Mouse (Mus musculus): ENCODE results near the gene Shtn1. TPM values are rescaled to one million over a fixed set of nuclear protein-coding genes. Genes with fewer than 3 reads are reported as not detected.
A peak's percentile ranks its signal among the peaks of the same experiment; 100 is the strongest.

The Shtn1 gene
- polyA plus RNA-seq, 1 experiment from 2014 or later = 1.00 TPM

DNA sequence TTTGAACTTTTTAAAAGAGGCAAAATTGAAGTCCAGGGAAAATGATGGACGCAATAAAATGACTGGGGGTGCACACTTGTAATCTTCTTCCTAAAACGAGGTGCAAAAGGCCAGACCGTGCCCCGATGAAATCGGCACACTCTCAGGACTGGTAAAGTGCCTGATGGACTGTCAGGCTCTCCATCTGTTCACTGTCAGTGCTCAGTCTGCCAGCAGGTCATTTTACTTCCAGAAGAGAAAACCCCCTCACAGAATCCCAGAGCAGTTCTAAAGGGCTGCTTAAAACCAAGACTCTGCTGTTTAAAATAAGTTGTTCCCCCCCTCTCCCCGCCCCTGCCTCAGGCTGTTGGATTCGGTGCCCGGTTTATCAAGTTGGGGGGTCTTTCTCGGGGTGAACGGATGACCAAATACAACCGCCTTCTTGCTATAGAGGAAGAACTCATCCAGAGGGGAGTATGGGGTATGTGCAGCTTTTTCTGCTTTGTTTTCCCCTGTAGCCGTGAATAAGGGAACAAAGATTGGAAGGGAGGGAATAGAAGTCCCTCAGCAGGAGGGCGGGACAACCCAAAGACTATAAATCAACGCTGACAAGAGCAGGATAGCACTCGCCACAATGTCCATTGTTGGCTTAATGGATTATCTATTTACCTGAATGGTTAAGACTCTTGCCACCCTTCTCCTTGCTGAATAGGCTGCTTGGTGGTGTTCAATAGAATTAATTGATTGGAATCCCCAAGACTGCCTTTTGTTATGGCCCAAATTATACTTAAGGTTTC lies 107.0 kb downstream of the Shtn1 start:
- no peak overlapping the region for H3K27ac ChIP-seq
- no peaks in the 10 kb centered on the region for H3K4me1 ChIP-seq (replicated peaks)
- ATAC-seq (replicated peaks; ENCODE audit: insufficient number of reproducible peaks, insufficient read depth, low FRiP score, low read depth) = no peak
- H3K9me3 ChIP-seq (replicated peaks) = no peaks in the 10 kb centered on the region
- no peak overlapping the region for H3K4me3 ChIP-seq
- no peak overlapping the region for H3K4me2 ChIP-seq
- H3K9ac ChIP-seq = no peak overlapping the region
- no peaks in the 10 kb centered on the region for H3K36me3 ChIP-seq
- WGBS = 40% methylated on average over 15 of the region's 15 CpGs
- H3K27me3 ChIP-seq = peaks cover 32% of the 10 kb centered on the region

DNA sequence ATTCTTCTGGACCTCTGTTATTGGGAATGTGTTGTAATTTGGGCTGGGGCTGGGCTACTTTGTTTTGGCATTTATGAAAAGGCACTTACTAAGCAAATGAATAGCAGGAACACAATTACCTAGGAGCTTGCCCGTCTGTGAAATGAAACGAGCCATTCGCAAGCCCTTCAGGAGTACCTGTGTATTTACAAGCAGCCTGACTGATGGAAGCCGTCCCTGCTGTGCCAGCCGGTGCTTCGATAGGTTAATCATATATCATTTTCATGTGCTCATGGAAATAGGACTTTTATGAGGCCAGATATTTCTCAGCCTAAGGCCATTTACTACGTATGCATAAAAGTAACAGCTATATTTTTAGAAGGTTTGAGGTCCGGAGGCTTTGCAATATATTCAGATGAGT lies 112.9 kb downstream of the Shtn1 start:
- Histone ChIP-seq H3K27ac (no peak overlapping the region), H3K9ac (no peak overlapping the region), H3K36me3 (no peaks in the 10 kb centered on the region), H3K4me2 (no peak overlapping the region), H3K4me1 (replicated peaks) (no peaks in the 10 kb centered on the region), H3K4me3 (no peak overlapping the region), H3K9me3 (replicated peaks) (no peaks in the 10 kb centered on the region), H3K27me3 (peaks cover 12% of the 10 kb centered on the region)
- WGBS = 71% methylated on average over 8 of the region's 8 CpGs
- ATAC-seq (replicated peaks; ENCODE audit: insufficient number of reproducible peaks, insufficient read depth, low FRiP score, low read depth) = no peak

DNA sequence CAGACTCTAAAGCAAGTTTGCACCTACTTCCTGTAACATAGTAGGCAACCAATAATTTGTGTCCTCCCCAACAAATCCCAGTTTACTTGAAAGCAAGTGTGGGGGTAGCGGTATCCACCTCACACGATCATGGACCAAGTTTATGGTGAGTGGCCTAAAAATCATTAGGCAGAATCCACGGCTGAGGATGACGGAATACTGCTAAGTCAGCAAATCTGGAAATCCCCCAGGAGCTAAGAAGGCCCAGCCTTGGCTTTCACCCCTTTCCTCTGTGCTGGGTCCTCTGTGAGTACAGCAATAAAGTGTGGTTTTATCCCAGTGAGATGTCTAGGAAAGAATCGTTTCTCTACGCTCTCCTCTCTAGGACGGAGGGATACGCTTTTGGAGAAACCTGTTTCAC lies 121.1 kb downstream of the Shtn1 start:
- no peaks in the 10 kb centered on the region for H3K9me3 ChIP-seq (replicated peaks)
- H3K9ac ChIP-seq = no peak overlapping the region
- H3K27me3 ChIP-seq = peaks cover 36% of the 10 kb centered on the region
- no peaks in the 10 kb centered on the region for H3K36me3 ChIP-seq
- no peak overlapping the region for H3K4me2 ChIP-seq
- H3K4me1 ChIP-seq (replicated peaks) = no peaks in the 10 kb centered on the region
- ATAC-seq (replicated peaks; ENCODE audit: insufficient number of reproducible peaks, insufficient read depth, low FRiP score, low read depth) = no peak
- 82% methylated on average over 8 of the region's 8 CpGs for WGBS
- H3K27ac ChIP-seq = no peak overlapping the region
- no peak overlapping the region for H3K4me3 ChIP-seq

DNA sequence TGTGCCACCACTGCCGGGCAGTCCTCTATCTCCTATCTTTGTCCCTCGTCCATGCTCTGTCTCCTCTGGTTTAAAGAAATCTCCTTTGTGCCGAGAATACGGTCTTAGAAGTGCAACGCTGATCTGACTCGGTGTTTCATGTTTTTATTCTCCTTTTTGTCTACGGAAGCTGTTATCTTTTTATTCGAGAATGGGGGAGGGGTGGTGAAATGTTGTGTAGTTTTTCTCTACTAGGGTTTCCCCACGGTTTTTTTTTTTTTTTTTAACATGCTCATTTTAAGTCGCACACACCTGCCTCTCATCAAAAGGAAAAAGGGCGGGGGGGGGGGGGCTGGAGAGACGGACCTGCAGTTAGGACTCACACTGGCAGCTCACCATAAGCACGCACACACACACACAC lies 123.7 kb downstream of the Shtn1 start:
- Histone ChIP-seq H3K27ac (no peak overlapping the region), H3K4me2 (no peak overlapping the region), H3K4me3 (no peak overlapping the region), H3K9me3 (replicated peaks) (no peaks in the 10 kb centered on the region), H3K9ac (no peak overlapping the region), H3K36me3 (no peaks in the 10 kb centered on the region), H3K4me1 (replicated peaks) (no peaks in the 10 kb centered on the region), H3K27me3 (peaks cover 43% of the 10 kb centered on the region)
- 58% methylated on average over 10 of the region's 13 CpGs for WGBS
- ATAC-seq (replicated peaks; ENCODE audit: insufficient number of reproducible peaks, insufficient read depth, low FRiP score, low read depth) = no peak

DNA sequence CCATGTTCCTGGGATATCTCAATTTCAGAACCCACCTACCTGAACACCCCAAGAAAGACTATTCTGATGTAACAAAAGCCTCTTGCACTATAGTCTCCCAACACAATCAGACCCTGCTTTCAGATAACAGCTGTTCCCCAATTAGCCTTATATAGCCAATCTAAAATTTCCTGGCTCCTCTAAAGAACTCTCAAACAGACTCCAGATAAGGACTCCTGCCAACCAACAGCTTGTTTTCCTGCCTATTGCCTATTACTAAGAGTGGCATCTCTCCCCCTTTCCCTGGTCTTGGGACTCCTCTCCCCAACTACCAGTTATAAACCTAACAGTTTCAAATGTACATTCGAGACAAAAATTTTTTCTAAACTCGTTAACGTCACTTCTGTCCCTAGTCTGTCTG lies 124.4 kb downstream of the Shtn1 start:
- no peak for ATAC-seq (replicated peaks; ENCODE audit: insufficient number of reproducible peaks, insufficient read depth, low FRiP score, low read depth)
- H3K9ac ChIP-seq = no peak overlapping the region
- H3K9me3 ChIP-seq (replicated peaks) = no peaks in the 10 kb centered on the region

DNA sequence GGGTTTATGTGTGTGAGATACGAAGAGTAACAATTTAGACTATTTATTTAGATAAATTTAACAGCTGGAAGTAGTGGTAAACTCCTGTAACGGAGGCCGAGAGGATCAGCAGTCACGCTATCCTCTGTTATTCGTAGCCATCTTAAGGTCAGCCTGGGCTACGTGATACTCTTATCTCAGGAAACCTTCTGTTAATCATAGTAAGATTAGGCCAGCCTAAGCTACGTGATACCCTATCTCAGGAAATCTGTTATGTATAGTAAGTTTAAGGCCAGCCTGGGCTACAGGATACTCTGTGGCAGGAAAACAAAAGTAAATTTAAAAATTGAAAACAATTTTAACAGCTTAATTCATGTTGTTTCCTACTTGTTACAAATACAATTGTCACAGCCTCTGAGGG lies 129.9 kb downstream of the Shtn1 start:
- 69% methylated on average over 7 of the region's 7 CpGs for WGBS
- H3K4me2 ChIP-seq = no peak overlapping the region
- H3K27me3 ChIP-seq = peaks cover 11% of the 10 kb centered on the region
- H3K4me3 ChIP-seq = no peak overlapping the region
- no peak for ATAC-seq (replicated peaks; ENCODE audit: insufficient number of reproducible peaks, insufficient read depth, low FRiP score, low read depth)
- H3K27ac ChIP-seq = no peak overlapping the region
- peaks cover 12% of the 10 kb centered on the region for H3K4me1 ChIP-seq (replicated peaks)
- H3K9ac ChIP-seq = no peak overlapping the region
- no peaks in the 10 kb centered on the region for H3K9me3 ChIP-seq (replicated peaks)
- H3K36me3 ChIP-seq = no peaks in the 10 kb centered on the region

More for the DNA sequence above, 124.4 kb downstream of the Shtn1 start:
- WGBS = 79% methylated on average over 3 of the region's 3 CpGs
- H3K36me3 ChIP-seq = no peaks in the 10 kb centered on the region
- no peaks in the 10 kb centered on the region for H3K4me1 ChIP-seq (replicated peaks)
- peaks cover 43% of the 10 kb centered on the region for H3K27me3 ChIP-seq
- H3K27ac ChIP-seq = no peak overlapping the region
- no peak overlapping the region for H3K4me2 ChIP-seq
- H3K4me3 ChIP-seq = no peak overlapping the region

DNA sequence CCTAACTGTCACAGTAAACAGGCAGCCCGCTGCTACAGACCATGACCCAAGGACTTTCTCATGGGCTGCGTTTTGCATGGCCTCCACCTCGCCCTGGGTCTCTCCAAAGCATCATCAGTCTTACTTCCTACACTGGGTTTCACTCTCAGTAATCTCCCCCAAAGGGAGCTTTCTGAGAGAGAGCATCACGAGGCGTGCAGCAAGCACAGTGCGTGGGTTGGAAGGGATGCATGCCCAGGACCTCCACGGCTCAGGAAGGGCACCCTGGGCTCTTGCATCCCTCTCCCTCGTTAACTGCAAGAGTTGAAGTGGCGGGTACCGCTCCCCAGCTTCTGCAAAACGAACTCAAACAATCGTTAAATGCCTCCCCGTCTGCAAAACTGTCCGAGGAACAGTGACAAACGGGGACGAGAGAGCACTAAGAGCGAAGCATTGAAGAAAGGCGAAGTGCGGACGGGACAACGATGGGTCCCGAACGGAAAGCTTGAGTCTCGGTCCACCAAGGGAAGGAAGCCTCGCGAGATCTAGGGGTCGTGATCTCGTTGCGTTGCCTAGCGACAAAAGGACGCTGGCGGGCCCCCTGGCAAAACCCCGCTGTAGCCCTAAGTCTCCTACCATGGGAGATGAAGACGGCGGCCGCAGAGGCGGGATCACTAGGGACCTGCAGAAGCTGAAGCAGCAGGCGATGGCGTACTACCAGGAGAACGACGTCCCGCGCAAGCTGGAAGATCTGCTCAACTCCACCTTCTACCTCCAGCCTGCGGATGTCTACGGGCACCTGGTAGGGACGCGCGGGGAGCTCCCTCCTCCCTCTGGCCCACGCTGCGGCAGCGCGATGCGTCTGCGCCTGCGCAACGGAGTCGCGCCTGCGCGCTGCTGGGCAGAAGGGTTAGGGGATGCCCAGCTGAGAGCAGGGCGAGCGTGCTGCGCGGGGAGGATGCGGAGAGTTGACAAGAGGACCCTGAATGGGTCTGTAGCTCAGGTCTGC lies 132.8 kb downstream of the Shtn1 start, which contains the start of the genes Eno4 and Hspa12a:
Gene Eno4 (plus strand): TSS at position 585 of the 988 bp plus-strand sequence.
Gene Hspa12a (minus strand): TSS at position 814 of the 988 bp plus-strand sequence.
- Histone ChIP-seq H3K9ac (peak within 1 kb of the TSS; percentile 63), H3K4me3 (peak within 1 kb of the TSS; percentile 67), H3K36me3 (no peaks in the 10 kb centered on the region), H3K27ac (peak within 1 kb of the TSS; percentile 75), H3K9me3 (replicated peaks) (no peaks in the 10 kb centered on the region), H3K4me2 (peak within 1 kb of the TSS; percentile 99), H3K4me1 (replicated peaks) (peaks cover 12% of the 10 kb centered on the region), H3K27me3 (peaks cover under 1% of the 10 kb centered on the region; the same call in 1 of the 2 replicates)
- peak; percentile 94 for ATAC-seq (replicated peaks; ENCODE audit: insufficient number of reproducible peaks, insufficient read depth, low FRiP score, low read depth)
- WGBS = under 1% methylated on average over 65 of the region's 65 CpGs

DNA sequence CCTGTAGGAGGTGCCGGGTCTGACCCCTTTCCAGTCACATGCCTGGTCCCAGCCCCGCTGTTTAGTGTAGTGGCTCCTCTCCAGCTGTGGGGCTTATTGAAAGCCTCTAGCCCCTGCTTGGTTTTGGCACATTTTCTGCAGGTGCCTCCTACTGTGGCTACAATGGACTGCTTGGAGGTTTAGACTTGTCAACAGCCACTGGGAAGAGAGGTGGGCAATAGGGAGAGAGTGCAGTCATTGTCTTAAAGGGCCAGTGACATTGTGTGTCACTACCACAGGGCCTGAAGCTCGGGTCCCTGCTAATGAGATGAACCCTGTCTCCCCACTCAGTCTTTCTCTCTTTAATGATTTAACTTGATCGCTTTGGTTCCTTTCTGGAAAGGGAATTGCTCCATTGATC lies 142.8 kb downstream of the Shtn1 start:
- Histone ChIP-seq H3K36me3 (no peaks in the 10 kb centered on the region), H3K9ac (no peak overlapping the region), H3K4me3 (no peak overlapping the region), H3K9me3 (replicated peaks) (no peaks in the 10 kb centered on the region), H3K27ac (no peak overlapping the region), H3K4me1 (replicated peaks) (no peaks in the 10 kb centered on the region), H3K27me3 (peaks cover 38% of the 10 kb centered on the region), H3K4me2 (no peak overlapping the region)
- no peak for ATAC-seq (replicated peaks; ENCODE audit: insufficient number of reproducible peaks, insufficient read depth, low FRiP score, low read depth)
- 11% methylated on average over 4 of the region's 4 CpGs for WGBS

DNA sequence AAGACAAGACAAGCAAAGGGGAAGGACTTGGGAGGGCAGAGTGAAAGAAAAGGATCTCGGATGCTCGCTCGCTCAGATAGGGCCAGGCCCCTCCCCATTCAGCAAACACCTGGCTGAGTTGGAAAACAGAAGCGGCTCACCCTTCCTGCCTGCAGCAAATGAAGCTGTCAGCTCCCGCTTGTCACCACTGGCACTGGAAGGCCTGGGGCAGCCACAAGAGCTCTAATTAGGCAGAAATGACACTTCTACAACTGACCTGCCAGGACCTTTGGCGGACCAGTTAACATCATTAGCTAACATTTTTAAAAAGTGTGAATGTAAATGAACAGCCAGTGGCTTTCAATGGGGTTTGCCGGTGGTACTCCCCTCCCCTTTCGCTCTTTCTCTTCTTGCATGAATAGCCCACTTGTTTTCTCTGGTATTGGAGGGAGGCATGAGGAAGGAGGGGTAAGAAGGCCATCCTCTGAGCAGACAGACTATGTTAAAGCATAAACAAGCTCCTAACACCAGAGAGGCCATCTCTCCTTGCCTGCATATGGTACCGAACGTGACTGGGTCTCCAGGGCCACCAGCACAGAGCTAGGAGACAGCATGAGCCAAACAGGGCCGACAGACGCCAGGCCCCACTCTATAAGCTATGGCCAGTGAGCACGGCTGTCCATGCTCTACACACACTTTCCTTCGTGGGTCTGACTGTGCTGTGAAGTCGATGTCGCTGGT lies 144.7 kb downstream of the Shtn1 start:
- no peak overlapping the region for H3K27ac ChIP-seq
- H3K4me2 ChIP-seq = no peak overlapping the region
- no peak overlapping the region for H3K4me3 ChIP-seq
- H3K27me3 ChIP-seq = peaks cover 38% of the 10 kb centered on the region
- no peaks in the 10 kb centered on the region for H3K36me3 ChIP-seq
- 38% methylated on average over 16 of the region's 16 CpGs for WGBS
- H3K9me3 ChIP-seq (replicated peaks) = no peaks in the 10 kb centered on the region
- no peak for ATAC-seq (replicated peaks; ENCODE audit: insufficient number of reproducible peaks, insufficient read depth, low FRiP score, low read depth)
- no peaks in the 10 kb centered on the region for H3K4me1 ChIP-seq (replicated peaks)
- no peak overlapping the region for H3K9ac ChIP-seq
